In the genomic region with DNA sequence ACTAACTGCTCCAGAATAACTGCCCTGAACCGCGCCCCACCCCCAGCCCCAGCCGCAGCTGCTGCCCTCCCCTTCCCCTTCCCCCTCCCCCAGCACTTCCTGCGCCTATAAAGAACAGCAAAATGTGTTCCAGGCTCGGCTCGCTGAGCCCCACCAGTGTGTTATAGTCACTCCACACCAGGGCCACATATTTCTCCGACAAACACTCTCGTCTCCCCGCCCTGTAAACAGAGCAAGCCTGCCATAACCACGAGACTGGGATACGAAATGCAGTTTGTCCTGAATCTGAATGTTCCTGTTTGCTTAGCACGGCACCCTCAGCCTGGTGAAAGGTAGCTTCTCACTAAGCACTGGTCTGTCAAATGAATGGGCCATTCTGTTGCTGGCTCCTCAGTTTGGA, we compare ENCODE assay signal across 8 mouse cellular contexts. TPM values are rescaled to one million over a fixed set of nuclear protein-coding genes. Genes with fewer than 3 reads are reported as not detected.
DNase-seq lines count a peak whose midpoint lies in the region; ATAC-seq lines count a peak whose summit lies in the region.

No protein-coding gene starts in this region.

- WGBS in forebrain, embryonic 16.5 days = 4% methylated on average over 11 of the region's 12 CpGs
- 3% methylated on average over 12 of the region's 12 CpGs for WGBS in intestine, embryonic 14.5 days
- under 1% methylated on average over 12 of the region's 12 CpGs for WGBS in stomach, embryonic 16.5 days

- H3K4me3 ChIP-seq in forebrain, embryonic 16.5 days (replicated peaks; ENCODE audit: low read length) = peak overlapping the region; percentile 20
- peak overlapping the region; percentile 18; the same call in 1 of the 2 replicates for H3K4me3 ChIP-seq in intestine, embryonic 14.5 days (ENCODE audit: low read depth, low read length)
- peak overlapping the region; percentile 19 for H3K4me3 ChIP-seq in stomach, embryonic 16.5 days (replicated peaks; ENCODE audit: low read length)

- peak; percentile 22; the same call in 1 of the 2 replicates for ATAC-seq in forebrain, embryonic 16.5 days
- peak; percentile 57; the same call in 1 of the 2 replicates for ATAC-seq in intestine, embryonic 14.5 days (replicated peaks; ENCODE audit: low FRiP score, low TSS enrichment, low read depth)
- ATAC-seq in stomach, embryonic 16.5 days (ENCODE audit: insufficient read depth, low FRiP score) = peak; percentile 77; the same call in 1 of the 2 replicates

- no peaks in the 10 kb centered on the region for H3K27me3 ChIP-seq in forebrain, embryonic 16.5 days (replicated peaks; ENCODE audit: control insufficient read depth, insufficient read depth, low read length)
- H3K27me3 ChIP-seq in intestine, embryonic 14.5 days (replicated peaks; ENCODE audit: control insufficient read depth, insufficient read depth, low read length) = no peaks in the 10 kb centered on the region
- H3K27me3 ChIP-seq in stomach, embryonic 16.5 days (ENCODE audit: control insufficient read depth, insufficient read depth, low read length) = no peaks in the 10 kb centered on the region

- peak overlapping the region; percentile 47 for H3K4me2 ChIP-seq in forebrain, embryonic 16.5 days (ENCODE audit: low read length)
- peak overlapping the region; percentile 50 for H3K4me2 ChIP-seq in intestine, embryonic 14.5 days (ENCODE audit: low read length)
- H3K4me2 ChIP-seq in stomach, embryonic 16.5 days (ENCODE audit: low read depth, low read length) = peak overlapping the region; percentile 48

- peak overlapping the region; percentile 72 for H3K27ac ChIP-seq in forebrain, embryonic 16.5 days (ENCODE audit: low read length)
- H3K27ac ChIP-seq in intestine, embryonic 14.5 days (ENCODE audit: low read depth) = peak overlapping the region; percentile 77
- H3K27ac ChIP-seq in stomach, embryonic 16.5 days (ENCODE audit: low read length) = peak overlapping the region; percentile 82

- H3K9ac ChIP-seq in forebrain, embryonic 16.5 days (replicated peaks; ENCODE audit: low read depth, low read length) = peak overlapping the region; percentile 45; the same call in 1 of the 2 replicates
- H3K9ac ChIP-seq in intestine, embryonic 14.5 days (ENCODE audit: low read length) = 0 out of 2 replicates have a peak overlapping the region, but pooled peaks have one; percentile 22
- peak overlapping the region; percentile 68 for H3K9ac ChIP-seq in stomach, embryonic 16.5 days (ENCODE audit: low read length)

- H3K4me1 ChIP-seq in forebrain, embryonic 16.5 days (replicated peaks; ENCODE audit: control insufficient read depth, insufficient read depth, low read length) = peaks cover 27% of the 10 kb centered on the region
- H3K4me1 ChIP-seq in intestine, embryonic 14.5 days (replicated peaks; ENCODE audit: control insufficient read depth, insufficient read depth, low read length) = peaks cover 13% of the 10 kb centered on the region
- H3K4me1 ChIP-seq in stomach, embryonic 16.5 days (ENCODE audit: control insufficient read depth, insufficient read depth, low read length) = no peaks in the 10 kb centered on the region

- H3K36me3 ChIP-seq in forebrain, embryonic 16.5 days (ENCODE audit: control insufficient read depth, insufficient read depth) = no peaks in the 10 kb centered on the region
- no peaks in the 10 kb centered on the region for H3K36me3 ChIP-seq in intestine, embryonic 14.5 days (ENCODE audit: control insufficient read depth, insufficient read depth, low read length)
- H3K36me3 ChIP-seq in stomach, embryonic 16.5 days (ENCODE audit: control insufficient read depth, insufficient read depth, low read length) = no peaks in the 10 kb centered on the region

- peak; percentile 58 for DNase-seq in adrenal gland, postnatal 14 days
- DNase-seq in adrenal gland, postnatal 25 days = no peak
- peak; percentile 47 for DNase-seq in right cerebral cortex, postnatal 4 days
- no peak for DNase-seq in right cerebral cortex, adult 18-20 months
- DNase-seq in intestine, embryonic 14.5 days (ENCODE audit: low spot score) = peak; percentile 68
- DNase-seq in lung, postnatal 14 days = peak; percentile 50

- no peaks in the 10 kb centered on the region for H3K9me3 ChIP-seq in forebrain, embryonic 16.5 days (ENCODE audit: control insufficient read depth, low read length)
- no peaks in the 10 kb centered on the region for H3K9me3 ChIP-seq in intestine, embryonic 14.5 days (ENCODE audit: control insufficient read depth, low read length)
- H3K9me3 ChIP-seq in stomach, embryonic 16.5 days (replicated peaks; ENCODE audit: control insufficient read depth, low read length) = no peaks in the 10 kb centered on the region

RNA-seq across cellular contexts. Expression of a gene that starts 2.5 kb away (rescaled TPM):
- 1.3 and 1.6 TPM in 2 replicates for total RNA-seq in adrenal gland, postnatal 14 days (2021)
- 1.1 and 2.1 TPM in 2 replicates for total RNA-seq in adrenal gland, postnatal 25 days (2021)
- polyA plus RNA-seq in forebrain, embryonic 16.5 days (2015; fragmentation: Nextera tagmentation; extraction: Ambion mirVana) = 3.7 and 4.1 TPM in 2 replicates
- polyA plus RNA-seq in intestine, embryonic 14.5 days (2014; fragmentation: Nextera tagmentation; extraction: Ambion mirVana) = 0.51 and 0.62 TPM in 2 replicates
- 0.25 and 0.35 TPM in 2 replicates for polyA plus RNA-seq in stomach, embryonic 16.5 days (2015; fragmentation: Nextera tagmentation; extraction: Ambion mirVana)

RNA-seq across cellular contexts. Expression of a gene that starts 12.2 kb away (rescaled TPM):
- 18.4 and 20.9 TPM in 2 replicates for total RNA-seq in adrenal gland, postnatal 14 days (2021)
- total RNA-seq in adrenal gland, postnatal 25 days (2021) = 19.7 and 26.0 TPM in 2 replicates
- 7.3 and 8.9 TPM in 2 replicates for polyA plus RNA-seq in forebrain, embryonic 16.5 days (2015; fragmentation: Nextera tagmentation; extraction: Ambion mirVana)
- polyA plus RNA-seq in intestine, embryonic 14.5 days (2014; fragmentation: Nextera tagmentation; extraction: Ambion mirVana) = 24.1 and 26.0 TPM in 2 replicates
- polyA plus RNA-seq in stomach, embryonic 16.5 days (2015; fragmentation: Nextera tagmentation; extraction: Ambion mirVana) = 40.4 and 45.1 TPM in 2 replicates

RNA-seq across cellular contexts. Expression of a gene that starts 20.9 kb away (rescaled TPM):
- total RNA-seq in adrenal gland, postnatal 14 days (2021) = 4.6 and 5.6 TPM in 2 replicates
- 4.3 and 5.4 TPM in 2 replicates for total RNA-seq in adrenal gland, postnatal 25 days (2021)
- polyA plus RNA-seq in forebrain, embryonic 16.5 days (2015; fragmentation: Nextera tagmentation; extraction: Ambion mirVana) = 50.1 and 60.9 TPM in 2 replicates
- 3.7 and 4.1 TPM in 2 replicates for polyA plus RNA-seq in intestine, embryonic 14.5 days (2014; fragmentation: Nextera tagmentation; extraction: Ambion mirVana)
- 3.2 and 3.4 TPM in 2 replicates for polyA plus RNA-seq in stomach, embryonic 16.5 days (2015; fragmentation: Nextera tagmentation; extraction: Ambion mirVana)

RNA-seq across cellular contexts. Expression of a gene that starts 35.9 kb away (rescaled TPM):
- total RNA-seq in adrenal gland, postnatal 14 days (2021) = 24.6 and 27.2 TPM in 2 replicates
- 26.9 and 36.1 TPM in 2 replicates for total RNA-seq in adrenal gland, postnatal 25 days (2021)
- 85.3 and 118 TPM in 2 replicates for polyA plus RNA-seq in forebrain, embryonic 16.5 days (2015; fragmentation: Nextera tagmentation; extraction: Ambion mirVana)
- polyA plus RNA-seq in intestine, embryonic 14.5 days (2014; fragmentation: Nextera tagmentation; extraction: Ambion mirVana) = 4.1 and 5.3 TPM in 2 replicates
- 7.8 and 10.2 TPM in 2 replicates for polyA plus RNA-seq in stomach, embryonic 16.5 days (2015; fragmentation: Nextera tagmentation; extraction: Ambion mirVana)

RNA-seq across cellular contexts. Expression of a gene that starts 47.4 kb away (rescaled TPM):
- total RNA-seq in adrenal gland, postnatal 14 days (2021) = 90.9 and 93.2 TPM in 2 replicates
- 93.6 and 103 TPM in 2 replicates for total RNA-seq in adrenal gland, postnatal 25 days (2021)
- 115 and 121 TPM in 2 replicates for polyA plus RNA-seq in forebrain, embryonic 16.5 days (2015; fragmentation: Nextera tagmentation; extraction: Ambion mirVana)
- polyA plus RNA-seq in intestine, embryonic 14.5 days (2014; fragmentation: Nextera tagmentation; extraction: Ambion mirVana) = 101 and 103 TPM in 2 replicates
- polyA plus RNA-seq in stomach, embryonic 16.5 days (2015; fragmentation: Nextera tagmentation; extraction: Ambion mirVana) = 87.9 and 95.6 TPM in 2 replicates

Comparison
In these comparisons a context has a peak if more than half of its experiments do, and no peak if none do; other contexts are left out.
1. DNase-seq: peak in adrenal gland, postnatal 14 days (single experiment), right cerebral cortex, postnatal 4 days (single experiment), intestine, embryonic 14.5 days (single experiment) and lung, postnatal 14 days (single experiment); none in adrenal gland, postnatal 25 days (single experiment) and right cerebral cortex, adult 18-20 months (single experiment).
2. ATAC-seq: peak in every context shown above with its lines; median percentile 77 in stomach, embryonic 16.5 days; 57 in intestine, embryonic 14.5 days; 22 in forebrain, embryonic 16.5 days.
3. Peak in every context shown above with its lines, with median percentiles within 50 percentile points of each other: H3K27ac ChIP-seq, H3K4me2 ChIP-seq, H3K4me3 ChIP-seq and H3K9ac ChIP-seq.